Mouse (Mus musculus): Measurements from ENCODE around the gene Acyp1. TPM values are rescaled to one million over a fixed set of nuclear protein-coding genes. Genes with fewer than 3 reads are reported as not detected.

Acyp1 gene
- 68.7 and 76.7 TPM in 2 replicates for polyA plus RNA-seq (2015; fragmentation: Nextera tagmentation; extraction: Ambion mirVana)

GRCm38 (mm10) chr12:85287809-85288485 is at the start of gene Acyp1:
Acyp1 (minus strand) TSS chr12:85288438.

DNA sequence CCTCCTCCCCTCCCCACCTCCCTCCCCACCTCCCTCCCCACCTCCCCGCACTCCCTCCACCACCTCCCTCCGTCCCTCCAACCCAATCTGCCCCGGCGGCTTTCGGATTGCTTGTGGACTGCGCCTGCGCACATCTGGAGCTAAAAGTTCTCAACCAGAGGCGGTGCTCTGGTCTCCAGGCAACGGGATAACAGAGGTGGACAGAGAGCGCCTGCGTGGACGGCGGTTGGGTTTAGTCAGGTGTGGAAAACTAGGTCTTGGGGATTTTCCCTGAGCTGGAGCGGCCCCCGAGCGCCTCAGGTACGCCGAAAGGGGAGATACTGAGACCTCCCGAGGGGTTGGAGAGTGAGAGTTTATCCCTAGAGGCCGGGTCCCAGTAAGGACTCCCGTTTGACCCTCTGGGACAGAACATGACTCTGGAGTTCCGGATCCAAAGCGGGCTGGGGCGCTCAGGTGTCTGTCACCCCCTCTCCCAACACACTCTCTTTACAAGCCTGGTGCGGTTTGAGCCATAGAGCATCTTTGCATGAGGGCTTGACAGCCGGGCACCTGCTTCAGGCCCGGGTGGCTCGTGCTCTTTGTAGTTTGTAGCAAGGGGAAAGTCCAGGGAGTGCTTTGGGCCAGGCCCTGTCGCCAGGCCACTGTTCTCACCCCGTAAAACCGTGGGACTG is 383 bp upstream of the Acyp1 start, which contains the start of gene Zc2hc1c:
TSS of gene Zc2hc1c (plus strand) at position 106 of the 671 bp plus-strand sequence.

DNA sequence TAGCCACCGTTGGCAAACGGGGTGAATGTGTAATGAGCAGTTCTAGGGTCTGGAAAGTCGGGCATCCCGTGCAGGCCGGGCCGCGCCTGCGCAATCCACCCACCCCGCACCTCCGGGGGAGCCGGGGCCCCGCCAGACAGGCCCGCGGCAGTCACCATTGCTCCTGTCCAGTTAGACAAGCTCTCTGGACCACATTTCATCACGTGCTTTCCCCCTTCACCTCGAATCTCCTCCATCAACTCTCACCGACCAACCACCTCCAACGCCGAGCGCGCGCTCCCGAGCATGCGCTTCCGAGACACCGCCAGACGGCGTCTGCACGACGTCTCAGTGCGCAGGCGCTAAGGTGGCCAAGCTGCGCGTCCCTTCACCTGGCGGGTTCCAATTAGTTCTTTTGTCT is 17.9 kb downstream of the Acyp1 start, which contains the start of gene Mlh3:
TSS of gene Mlh3 (minus strand) at position 281 of the 400 bp plus-strand sequence.

Other genes with a start within 250 kb of the Acyp1 start
- gene Prox2, start 177.7 kb downstream of the Acyp1 start, polyA plus RNA-seq (2015; fragmentation: Nextera tagmentation; extraction: Ambion mirVana) = 4.5 and 4.8 TPM in 2 replicates
- 72.5 and 78.6 TPM in 2 replicates for gene Dlst, start 177.6 kb downstream of the Acyp1 start, polyA plus RNA-seq (2015; fragmentation: Nextera tagmentation; extraction: Ambion mirVana)
- 0.41 and 0.55 TPM in 2 replicates for gene Rps6kl1, start 137.2 kb downstream of the Acyp1 start, polyA plus RNA-seq (2015; fragmentation: Nextera tagmentation; extraction: Ambion mirVana)
- 1.6 and 2.3 TPM in 2 replicates for gene Pgf, start 110.6 kb downstream of the Acyp1 start, polyA plus RNA-seq (2015; fragmentation: Nextera tagmentation; extraction: Ambion mirVana)
- gene Eif2b2, start 69.0 kb downstream of the Acyp1 start, polyA plus RNA-seq (2015; fragmentation: Nextera tagmentation; extraction: Ambion mirVana) = 49.3 and 50.6 TPM in 2 replicates
- 3.1 and 3.9 TPM in 2 replicates for gene Mlh3, start 17.8 kb downstream of the Acyp1 start, polyA plus RNA-seq (2015; fragmentation: Nextera tagmentation; extraction: Ambion mirVana)
- gene Zc2hc1c, start 153 bp upstream of the Acyp1 start, polyA plus RNA-seq (2015; fragmentation: Nextera tagmentation; extraction: Ambion mirVana) = 1.9 and 2.2 TPM in 2 replicates
- gene Nek9, start 50.9 kb upstream of the Acyp1 start, polyA plus RNA-seq (2015; fragmentation: Nextera tagmentation; extraction: Ambion mirVana) = 8.3 and 10.0 TPM in 2 replicates
- 185 and 187 TPM in 2 replicates for gene Tmed10, start 86.4 kb upstream of the Acyp1 start, polyA plus RNA-seq (2015; fragmentation: Nextera tagmentation; extraction: Ambion mirVana)
- gene Fos, start 185.5 kb upstream of the Acyp1 start, polyA plus RNA-seq (2015; fragmentation: Nextera tagmentation; extraction: Ambion mirVana) = 2.8 and 3.6 TPM in 2 replicates

All from spleen, postnatal 0 days (tissue).